Mouse (Mus musculus): Measurements from ENCODE around the gene Nucb1. TPM values are rescaled to one million over a fixed set of nuclear protein-coding genes. Genes with fewer than 3 reads are reported as not detected.
"Not testable (repeated sequence)": the region's sequence is repeated elsewhere in the genome, so short reads cannot be mapped to it uniquely, and the experiment has no call there.

The Nucb1 gene
- polyA plus RNA-seq, 1 experiment, result 296 TPM

GRCm38 (mm10) chr7:45482166-45482565, 28.0 kb downstream of the Nucb1 start:
- no peak for TF ChIP-seq CTCF (IDR thresholded peaks at IDR 0.05; ENCODE audit: low read depth, low read length)
- TF ChIP-seq POLR2A (IDR thresholded peaks at IDR 0.05; ENCODE audit: borderline replicate concordance, low read depth, low read length), result no peak
- Histone ChIP-seq H3K27ac (ENCODE audit: insufficient read depth, low read depth, low read length) (no peak overlapping the region), H3K4me3 (ENCODE audit: insufficient read depth, low read length) (no peak overlapping the region), H3K4me1 (ENCODE audit: control insufficient read depth, insufficient read depth, low read length) (no peaks in the 10 kb centered on the region)

- no peak within 1 kb of the TSS for H3K4me3 ChIP-seq (ENCODE audit: insufficient read depth, low read length)
- no peaks in the 10 kb centered on the region for H3K4me1 ChIP-seq (ENCODE audit: control insufficient read depth, insufficient read depth, low read length)
- no peak within 1 kb of the TSS for H3K27ac ChIP-seq (ENCODE audit: insufficient read depth, low read depth, low read length)
- TF ChIP-seq CTCF (IDR thresholded peaks at IDR 0.05; ENCODE audit: low read depth, low read length), result no peak
- TF ChIP-seq POLR2A (IDR thresholded peaks at IDR 0.05; ENCODE audit: borderline replicate concordance, low read depth, low read length), result no peak
Measured at GRCm38 (mm10) chr7:45481374-45481927, 28.8 kb downstream of the Nucb1 start, which contains the start of gene Tulp2. Tulp2 (plus strand) TSS chr7:45481877.

- not testable (repeated sequence) for H3K4me3 ChIP-seq (ENCODE audit: insufficient read depth, low read length); H3K4me1 ChIP-seq (ENCODE audit: control insufficient read depth, insufficient read depth, low read length); H3K27ac ChIP-seq (ENCODE audit: insufficient read depth, low read depth, low read length)
Measured at GRCm38 (mm10) chr7:45480310-45480709, 29.9 kb downstream of the Nucb1 start.

- no peak for TF ChIP-seq POLR2A (IDR thresholded peaks at IDR 0.05; ENCODE audit: borderline replicate concordance, low read depth, low read length)
- no peak for TF ChIP-seq CTCF (IDR thresholded peaks at IDR 0.05; ENCODE audit: low read depth, low read length)
- Histone ChIP-seq H3K4me3 (ENCODE audit: insufficient read depth, low read length) (no peak overlapping the region), H3K4me1 (ENCODE audit: control insufficient read depth, insufficient read depth, low read length) (no peaks in the 10 kb centered on the region), H3K27ac (ENCODE audit: insufficient read depth, low read depth, low read length) (no peak overlapping the region)
Measured at GRCm38 (mm10) chr7:45478774-45479173, 31.4 kb downstream of the Nucb1 start.

GRCm38 (mm10) chr7:45477003-45477402, 33.2 kb downstream of the Nucb1 start:
- Histone ChIP-seq H3K4me3 (ENCODE audit: insufficient read depth, low read length) (no peak overlapping the region), H3K27ac (ENCODE audit: insufficient read depth, low read depth, low read length) (no peak overlapping the region), H3K4me1 (ENCODE audit: control insufficient read depth, insufficient read depth, low read length) (no peaks in the 10 kb centered on the region)
- TF ChIP-seq POLR2A (IDR thresholded peaks at IDR 0.05; ENCODE audit: borderline replicate concordance, low read depth, low read length) (no peak), CTCF (IDR thresholded peaks at IDR 0.05; ENCODE audit: low read depth, low read length) (no peak)

GRCm38 (mm10) chr7:45476453-45476852, 33.8 kb downstream of the Nucb1 start:
- Histone ChIP-seq H3K4me1 (ENCODE audit: control insufficient read depth, insufficient read depth, low read length) (no peaks in the 10 kb centered on the region), H3K27ac (ENCODE audit: insufficient read depth, low read depth, low read length) (no peak overlapping the region), H3K4me3 (ENCODE audit: insufficient read depth, low read length) (no peak overlapping the region)
- TF ChIP-seq POLR2A (IDR thresholded peaks at IDR 0.05; ENCODE audit: borderline replicate concordance, low read depth, low read length), result no peak
- TF ChIP-seq CTCF (IDR thresholded peaks at IDR 0.05; ENCODE audit: low read depth, low read length), result no peak

GRCm38 (mm10) chr7:45475291-45475969, 34.8 kb downstream of the Nucb1 start:
- Histone ChIP-seq H3K27ac (ENCODE audit: insufficient read depth, low read depth, low read length) (no peak overlapping the region), H3K4me1 (ENCODE audit: control insufficient read depth, insufficient read depth, low read length) (no peaks in the 10 kb centered on the region), H3K4me3 (ENCODE audit: insufficient read depth, low read length) (no peak overlapping the region)
- TF ChIP-seq POLR2A (IDR thresholded peaks at IDR 0.05; ENCODE audit: borderline replicate concordance, low read depth, low read length), result no peak
- no peak for TF ChIP-seq CTCF (IDR thresholded peaks at IDR 0.05; ENCODE audit: low read depth, low read length)

- Histone ChIP-seq H3K27ac (ENCODE audit: insufficient read depth, low read depth, low read length) (no peak overlapping the region), H3K4me3 (ENCODE audit: insufficient read depth, low read length) (no peak overlapping the region)
Measured at GRCm38 (mm10) chr7:45470869-45471268, 39.3 kb downstream of the Nucb1 start.

GRCm38 (mm10) chr7:45467090-45467670, 43.0 kb downstream of the Nucb1 start:
- peak overlapping the region; percentile 42 for H3K4me3 ChIP-seq (ENCODE audit: insufficient read depth, low read length)
- no peak overlapping the region for H3K27ac ChIP-seq (ENCODE audit: insufficient read depth, low read depth, low read length)
- H3K4me1 ChIP-seq (ENCODE audit: control insufficient read depth, insufficient read depth, low read length), result peaks cover 21% of the 10 kb centered on the region
- no peak for TF ChIP-seq POLR2A (IDR thresholded peaks at IDR 0.05; ENCODE audit: borderline replicate concordance, low read depth, low read length)
- no peak for TF ChIP-seq CTCF (IDR thresholded peaks at IDR 0.05; ENCODE audit: low read depth, low read length)

More at GRCm38 (mm10) chr7:45470869-45471268, 39.3 kb downstream of the Nucb1 start:
- no peak for TF ChIP-seq POLR2A (IDR thresholded peaks at IDR 0.05; ENCODE audit: borderline replicate concordance, low read depth, low read length)
- TF ChIP-seq CTCF (IDR thresholded peaks at IDR 0.05; ENCODE audit: low read depth, low read length), result no peak
- peaks cover 4% of the 10 kb centered on the region for H3K4me1 ChIP-seq (ENCODE audit: control insufficient read depth, insufficient read depth, low read length)

All from bone marrow macrophage, adult 2 months (primary cell).